Mouse (Mus musculus): ENCODE results near the gene Ccdc141. TPM values are rescaled to one million over a fixed set of nuclear protein-coding genes. Genes with fewer than 3 reads are reported as not detected.

Gene Ccdc141
- total and polyA plus RNA-seq, 2 experiments from 2014 or later = 7.3 to 18.6 TPM

GRCm38 (mm10) chr2:77113026-77113425 lies 57.4 kb downstream of the Ccdc141 start:
- ATAC-seq = no peak
- TF ChIP-seq CTCF (IDR thresholded peaks at IDR 0.05; ENCODE audit: low read depth) = no peak
- no peaks in the 10 kb centered on the region for H3K4me1 ChIP-seq (ENCODE audit: insufficient read depth)
- no peaks in the 10 kb centered on the region for H3K36me3 ChIP-seq (ENCODE audit: insufficient read depth)
- no peaks in the 10 kb centered on the region for H3K9me3 ChIP-seq (ENCODE audit: low read length)
- H3K27ac ChIP-seq (ENCODE audit: low read depth, low read length) = no peak overlapping the region
- no peaks in the 10 kb centered on the region for H3K27me3 ChIP-seq (ENCODE audit: insufficient read depth, low read length)
- no peak overlapping the region for H3K9ac ChIP-seq
- WGBS = 90% methylated on average over 5 of the region's 5 CpGs
- H3K4me3 ChIP-seq (ENCODE audit: low read depth, low read length) = no peak overlapping the region
- DNase-seq = no peak
- H3K4me2 ChIP-seq (ENCODE audit: low read depth) = no peak overlapping the region

GRCm38 (mm10) chr2:77111095-77111494 lies 59.3 kb downstream of the Ccdc141 start:
- no peak for ATAC-seq
- Histone ChIP-seq H3K27me3 (ENCODE audit: insufficient read depth, low read length) (no peaks in the 10 kb centered on the region), H3K4me2 (ENCODE audit: low read depth) (no peak overlapping the region), H3K9me3 (ENCODE audit: low read length) (no peaks in the 10 kb centered on the region), H3K27ac (ENCODE audit: low read depth, low read length) (no peak overlapping the region), H3K36me3 (ENCODE audit: insufficient read depth) (no peaks in the 10 kb centered on the region), H3K4me1 (ENCODE audit: insufficient read depth) (no peaks in the 10 kb centered on the region), H3K9ac (no peak overlapping the region), H3K4me3 (ENCODE audit: low read depth, low read length) (no peak overlapping the region)
- WGBS = 86% methylated on average over 2 of the region's 2 CpGs
- no peak for DNase-seq
- no peak for TF ChIP-seq CTCF (IDR thresholded peaks at IDR 0.05; ENCODE audit: low read depth)

- Histone ChIP-seq H3K4me3 (ENCODE audit: low read depth, low read length) (no peak overlapping the region), H3K4me1 (ENCODE audit: insufficient read depth) (no peaks in the 10 kb centered on the region), H3K9me3 (ENCODE audit: low read length) (no peaks in the 10 kb centered on the region), H3K27ac (ENCODE audit: low read depth, low read length) (no peak overlapping the region), H3K9ac (no peak overlapping the region), H3K27me3 (ENCODE audit: insufficient read depth, low read length) (no peaks in the 10 kb centered on the region), H3K36me3 (ENCODE audit: insufficient read depth) (no peaks in the 10 kb centered on the region), H3K4me2 (ENCODE audit: low read depth) (no peak overlapping the region)
- ATAC-seq = no peak
- no peak for DNase-seq
- WGBS = 81% methylated on average over 4 of the region's 4 CpGs
- TF ChIP-seq CTCF (IDR thresholded peaks at IDR 0.05; ENCODE audit: low read depth) = no peak
Measured at GRCm38 (mm10) chr2:77110365-77110764, 60.1 kb downstream of the Ccdc141 start.

DNA sequence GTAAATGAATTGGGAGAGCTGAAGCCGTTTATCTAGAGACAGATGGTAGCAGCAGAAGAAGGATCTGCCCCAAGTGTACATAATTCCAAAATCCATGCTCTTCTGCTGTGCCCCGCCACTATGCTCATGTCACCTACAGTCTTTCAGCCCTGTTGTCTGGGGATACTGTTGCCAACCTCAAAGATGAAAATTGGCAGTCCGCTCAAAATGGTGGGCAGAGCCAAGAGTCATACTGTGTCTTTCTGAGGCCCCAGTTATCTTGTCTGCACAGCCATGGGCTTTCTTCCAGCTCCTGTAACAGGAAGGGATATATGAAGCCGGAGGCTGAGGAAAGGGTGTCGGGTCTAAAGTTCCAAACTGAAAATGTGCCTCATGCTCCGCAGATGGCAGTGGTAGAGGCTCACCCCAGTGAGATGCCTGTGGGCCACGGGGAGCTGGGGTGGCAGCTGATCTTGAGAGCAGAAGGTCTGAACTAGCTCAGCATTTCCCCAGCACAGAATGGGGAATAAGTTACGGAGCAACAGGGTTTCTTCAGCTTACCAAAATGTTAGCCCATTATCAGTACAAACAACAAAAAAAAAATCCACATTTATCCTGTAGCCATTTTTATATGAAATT lies 60.8 kb downstream of the Ccdc141 start:
- Histone ChIP-seq H3K4me3 (ENCODE audit: low read depth, low read length) (no peak overlapping the region), H3K4me2 (ENCODE audit: low read depth) (no peak overlapping the region), H3K9me3 (ENCODE audit: low read length) (no peaks in the 10 kb centered on the region), H3K27ac (ENCODE audit: low read depth, low read length) (no peak overlapping the region), H3K36me3 (ENCODE audit: insufficient read depth) (no peaks in the 10 kb centered on the region), H3K9ac (no peak overlapping the region), H3K27me3 (ENCODE audit: insufficient read depth, low read length) (no peaks in the 10 kb centered on the region), H3K4me1 (ENCODE audit: insufficient read depth) (no peaks in the 10 kb centered on the region)
- TF ChIP-seq CTCF (IDR thresholded peaks at IDR 0.05; ENCODE audit: low read depth) = no peak
- DNase-seq (peak; percentile 54), ATAC-seq (peak; percentile 82)
- WGBS = 65% methylated on average over 8 of the region's 8 CpGs

DNA sequence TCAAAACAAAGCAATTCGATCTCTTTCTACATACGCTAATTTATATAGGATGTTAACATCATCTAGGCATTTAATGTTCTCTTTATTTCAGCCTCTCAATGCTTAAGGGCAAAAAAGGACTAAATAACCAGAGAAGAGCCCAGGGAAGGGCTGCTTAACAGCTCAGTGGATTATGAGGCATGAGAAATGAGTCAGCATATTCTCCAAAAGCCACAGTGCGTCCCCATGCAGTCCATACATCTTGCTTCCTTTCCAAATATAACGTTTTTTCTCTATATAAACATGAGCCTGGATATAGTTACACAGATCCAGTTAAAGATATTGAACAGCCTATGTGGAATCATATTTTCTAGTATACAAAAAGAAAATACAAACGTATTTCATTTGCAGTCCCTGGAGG lies 61.9 kb downstream of the Ccdc141 start:
- ATAC-seq = no peak
- no peaks in the 10 kb centered on the region for H3K27me3 ChIP-seq (ENCODE audit: insufficient read depth, low read length)
- DNase-seq = no peak
- no peak overlapping the region for H3K4me2 ChIP-seq (ENCODE audit: low read depth)
- no peak for TF ChIP-seq CTCF (IDR thresholded peaks at IDR 0.05; ENCODE audit: low read depth)
- no peak overlapping the region for H3K27ac ChIP-seq (ENCODE audit: low read depth, low read length)
- WGBS = 76% methylated on average over 5 of the region's 5 CpGs
- no peak overlapping the region for H3K9ac ChIP-seq
- H3K9me3 ChIP-seq (ENCODE audit: low read length) = no peaks in the 10 kb centered on the region
- H3K36me3 ChIP-seq (ENCODE audit: insufficient read depth) = no peaks in the 10 kb centered on the region
- H3K4me3 ChIP-seq (ENCODE audit: low read depth, low read length) = no peak overlapping the region
- H3K4me1 ChIP-seq (ENCODE audit: insufficient read depth) = no peaks in the 10 kb centered on the region

- WGBS = 93% methylated on average over 3 of the region's 3 CpGs
- H3K4me3 ChIP-seq (ENCODE audit: low read depth, low read length) = no peak overlapping the region
- TF ChIP-seq CTCF (IDR thresholded peaks at IDR 0.05; ENCODE audit: low read depth) = no peak
- H3K9me3 ChIP-seq (ENCODE audit: low read length) = no peaks in the 10 kb centered on the region
- H3K36me3 ChIP-seq (ENCODE audit: insufficient read depth) = no peaks in the 10 kb centered on the region
- no peaks in the 10 kb centered on the region for H3K27me3 ChIP-seq (ENCODE audit: insufficient read depth, low read length)
- no peak overlapping the region for H3K27ac ChIP-seq (ENCODE audit: low read depth, low read length)
- DNase-seq (no peak), ATAC-seq (no peak)
- no peak overlapping the region for H3K9ac ChIP-seq
- no peaks in the 10 kb centered on the region for H3K4me1 ChIP-seq (ENCODE audit: insufficient read depth)
- H3K4me2 ChIP-seq (ENCODE audit: low read depth) = no peak overlapping the region
Measured at GRCm38 (mm10) chr2:77106150-77106549, 64.3 kb downstream of the Ccdc141 start.

DNA sequence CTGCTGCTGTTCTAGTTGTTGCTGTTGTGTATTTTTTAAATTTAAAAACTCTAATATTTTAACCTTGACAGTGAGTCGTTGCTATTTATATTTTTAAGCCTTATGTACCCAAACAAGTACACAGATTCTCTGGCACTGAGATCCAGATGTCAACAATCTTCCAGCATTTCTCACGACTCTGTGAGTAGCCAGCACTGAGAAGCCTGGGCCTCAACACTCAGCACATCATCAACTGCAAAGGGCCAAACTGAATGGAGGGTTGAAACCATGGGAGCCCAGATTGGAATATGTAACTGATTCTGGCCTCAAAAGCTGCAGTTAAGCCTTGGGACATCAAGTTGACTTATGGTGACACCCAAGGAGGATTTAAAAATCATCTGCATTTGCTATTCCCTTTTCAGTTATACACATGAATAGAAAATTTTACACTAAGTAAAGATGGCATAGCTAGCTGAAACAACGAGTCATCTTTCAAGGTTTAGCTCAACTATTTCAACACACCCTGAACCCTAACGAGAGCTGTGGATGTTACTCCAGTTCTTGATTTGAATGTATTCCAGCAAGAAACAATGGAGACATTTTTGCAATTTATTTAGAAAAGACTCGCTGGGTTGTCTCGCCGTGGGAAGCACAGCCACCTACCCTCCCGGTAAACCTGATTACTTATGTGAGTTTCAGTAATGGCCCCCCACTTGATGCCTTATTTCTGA lies 65.3 kb downstream of the Ccdc141 start:
- no peak for TF ChIP-seq CTCF (IDR thresholded peaks at IDR 0.05; ENCODE audit: low read depth)
- Histone ChIP-seq H3K36me3 (ENCODE audit: insufficient read depth) (no peaks in the 10 kb centered on the region), H3K27me3 (ENCODE audit: insufficient read depth, low read length) (no peaks in the 10 kb centered on the region), H3K27ac (ENCODE audit: low read depth, low read length) (no peak overlapping the region), H3K4me3 (ENCODE audit: low read depth, low read length) (no peak overlapping the region), H3K9ac (no peak overlapping the region), H3K4me1 (ENCODE audit: insufficient read depth) (no peaks in the 10 kb centered on the region), H3K9me3 (ENCODE audit: low read length) (no peaks in the 10 kb centered on the region), H3K4me2 (ENCODE audit: low read depth) (no peak overlapping the region)
- no peak for DNase-seq
- no peak for ATAC-seq
- 66% methylated on average over 8 of the region's 8 CpGs for WGBS

Measured in forebrain, postnatal 0 days (tissue).